Mouse (Mus musculus) hindlimb bud, embryonic 11.5 days (tissue): ENCODE results near the gene Clec3b.

Experiments
- DNase-seq: peaks from one replicate; pipeline ENCODE4 v3.0.0-alpha.2; 2012; ENCODE audit warnings: low read depth, low spot score; ENCODE audit errors: extremely low spot score

Clec3b gene

DNA sequence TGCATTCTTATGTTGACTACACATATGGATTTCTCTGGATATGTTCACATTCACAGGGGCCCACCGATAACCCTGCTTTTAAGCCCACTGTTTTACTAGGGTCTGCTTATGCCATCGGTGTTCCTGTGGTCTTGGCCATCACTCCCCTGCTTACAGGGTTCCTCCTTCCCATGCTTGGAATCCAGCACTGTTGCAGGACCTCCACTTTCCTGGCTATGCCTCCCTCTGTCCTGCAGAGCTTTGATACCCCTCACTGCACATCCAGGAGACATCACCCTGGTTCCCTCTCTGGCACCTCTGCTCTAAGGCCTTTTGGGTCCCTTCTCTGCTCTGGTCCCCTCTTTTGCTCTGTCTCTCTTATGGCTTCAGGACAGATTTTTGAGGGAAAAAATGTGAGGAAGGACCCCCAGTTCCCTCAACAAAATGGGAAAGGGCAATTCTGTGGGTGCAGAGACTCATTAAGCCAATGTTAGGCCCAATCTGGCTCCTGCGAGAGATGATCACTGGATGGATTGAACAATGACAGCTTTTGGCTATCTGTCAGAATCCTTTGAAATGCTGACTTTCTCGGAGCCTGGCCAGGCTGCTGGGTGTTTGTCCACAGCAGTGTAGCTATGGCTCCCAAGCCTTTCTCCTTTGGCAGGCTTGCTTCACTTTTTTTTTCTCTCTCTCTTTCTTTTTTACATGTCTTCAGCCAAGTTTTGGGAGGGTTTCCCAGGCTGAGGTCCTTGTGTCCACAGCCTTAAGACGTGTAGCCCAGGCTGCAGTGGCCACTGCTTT, at the start of gene Clec3b:
TSS of gene Clec3b (plus strand) at position 706 of the 780 bp plus-strand sequence.
- DNase-seq: no peak

DNA sequence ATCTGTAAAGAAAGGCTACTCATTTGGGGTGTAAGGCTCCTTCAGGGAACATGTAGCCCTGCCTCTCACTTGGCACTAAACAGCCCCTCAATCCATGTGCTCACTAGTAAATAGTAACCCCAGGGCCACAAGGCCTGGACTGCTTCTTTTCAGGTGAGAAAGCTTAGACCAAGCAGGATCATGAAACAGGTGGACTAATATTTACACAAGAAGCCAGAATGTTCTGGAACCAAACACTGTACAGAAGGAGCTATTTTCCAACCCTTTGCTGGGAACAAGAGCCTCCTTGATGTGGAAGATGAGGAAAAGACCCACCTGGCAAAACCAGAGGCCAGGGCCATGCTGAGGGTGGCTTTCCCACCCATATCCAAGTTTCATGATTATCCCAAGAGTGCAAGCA, 47.3 kb upstream of the Clec3b start:
- no peak for DNase-seq

DNA sequence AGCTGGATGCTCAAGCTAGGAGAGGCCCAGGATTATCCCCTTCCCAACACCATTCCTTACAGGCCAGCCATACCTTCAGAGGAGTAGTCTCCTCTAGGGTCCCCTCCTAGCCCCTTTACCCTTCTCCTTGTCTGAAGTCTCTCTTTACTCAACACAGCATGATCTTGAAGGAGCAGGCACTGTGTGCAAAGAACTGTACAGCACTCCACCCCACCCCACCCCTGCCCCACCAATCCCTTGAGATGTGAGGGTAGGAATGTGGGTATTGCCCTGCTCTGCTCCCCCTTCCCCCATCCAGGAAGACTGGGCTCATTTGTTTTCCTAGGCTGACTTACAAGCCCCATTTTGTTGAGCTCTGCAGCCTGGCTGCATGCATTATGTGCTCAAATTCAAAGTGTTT, 46.4 kb upstream of the Clec3b start:
- DNase-seq: no peak

DNA sequence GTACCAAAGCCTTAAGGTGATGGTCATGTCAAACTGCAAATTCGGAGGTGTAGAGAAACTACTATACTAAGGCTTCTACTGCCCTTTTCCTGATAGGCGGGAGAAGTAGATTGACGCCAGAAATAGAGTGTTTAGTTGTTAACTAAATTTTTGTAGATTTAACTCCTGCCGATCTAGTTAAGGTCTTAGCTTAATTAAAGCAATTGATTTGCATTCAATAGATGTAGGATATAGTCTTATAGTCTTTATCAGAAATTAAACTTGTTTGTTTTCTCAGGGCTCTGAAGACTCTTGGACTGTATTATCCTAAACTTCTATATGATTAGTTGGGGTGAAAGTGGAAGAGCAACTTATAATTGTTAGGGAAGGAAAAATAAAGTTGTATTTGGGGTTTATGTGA, 43.6 kb upstream of the Clec3b start:
- DNase-seq: no peak

DNA sequence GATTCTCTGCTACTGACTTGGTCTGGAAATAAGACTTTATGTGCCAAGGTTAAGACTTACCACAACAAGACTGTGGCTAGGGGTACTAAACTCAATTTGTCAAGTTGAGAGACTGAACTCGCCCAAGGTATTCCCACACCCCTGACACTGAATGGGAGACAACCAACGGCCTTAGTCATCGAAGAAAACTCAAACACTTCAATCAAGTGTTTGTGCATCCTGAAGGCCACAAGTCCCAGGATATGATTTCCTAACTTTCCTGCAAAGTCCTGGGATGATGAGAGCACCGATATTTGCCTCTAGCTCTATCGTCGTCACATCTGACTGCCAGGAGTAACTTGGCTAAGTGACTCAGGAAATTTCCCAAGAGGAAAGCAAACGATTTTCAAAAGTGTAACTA, 41.6 kb upstream of the Clec3b start:
- no peak for DNase-seq

DNA sequence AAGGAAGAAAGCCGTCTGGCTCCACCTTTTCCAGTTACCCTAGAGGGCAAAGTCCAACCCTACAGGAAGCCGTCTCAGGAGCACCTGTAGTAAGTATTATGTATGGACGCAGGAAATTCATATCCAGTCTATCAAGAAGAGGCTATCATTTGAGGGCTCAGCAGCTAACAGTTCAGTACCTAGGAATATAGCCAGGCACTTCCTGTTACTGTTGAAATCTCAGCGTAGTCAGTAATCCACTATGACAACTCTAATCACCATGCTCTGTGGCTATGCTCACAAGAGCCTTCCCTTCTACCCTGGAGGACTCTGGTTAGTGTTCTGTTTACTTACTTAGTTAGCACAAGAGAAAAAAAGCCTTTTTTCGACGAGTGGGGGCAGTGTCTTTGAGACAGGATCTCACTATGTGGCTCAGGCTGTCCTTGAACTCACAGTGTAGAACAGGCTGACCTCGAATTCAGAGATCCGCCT, 39.0 kb upstream of the Clec3b start:
- DNase-seq: no peak

DNA sequence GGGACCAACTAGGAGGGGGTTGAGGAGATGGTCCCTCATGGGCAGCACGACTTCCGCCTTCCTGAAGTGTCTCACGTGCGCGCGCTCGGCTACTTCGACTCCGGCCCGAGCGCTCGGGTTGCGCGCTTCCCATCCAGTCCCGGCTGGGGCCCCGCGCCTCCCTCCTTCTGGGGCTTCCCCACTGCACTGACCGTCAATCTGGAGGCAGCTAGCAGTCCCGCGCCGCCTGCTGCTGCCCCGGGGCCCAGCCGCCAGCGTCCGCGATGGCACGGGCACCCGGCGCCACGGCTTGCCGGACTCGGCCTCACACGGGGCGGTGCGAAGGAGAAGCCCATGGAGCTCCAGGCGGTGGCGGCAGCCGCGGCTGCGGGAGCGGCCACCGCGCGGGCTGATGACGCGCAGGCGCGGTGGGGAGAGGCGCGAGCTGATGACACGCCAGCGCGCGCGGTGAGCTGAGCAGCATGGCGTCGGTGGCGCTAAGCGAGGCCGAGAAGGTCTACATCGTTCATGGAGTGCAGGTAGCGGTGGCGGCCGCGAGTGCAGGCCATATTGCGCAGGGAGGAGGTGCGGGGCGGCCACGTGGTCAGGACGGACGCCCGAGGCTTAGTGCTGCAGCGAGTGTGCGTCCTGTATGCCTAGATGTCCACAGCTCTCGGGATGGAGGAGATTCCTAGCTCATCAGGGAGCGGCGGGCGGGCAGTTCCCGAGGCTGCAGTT, 37.8 kb upstream of the Clec3b start, which contains the start of the genes Zdhhc3 and Exosc7:
TSS of gene Zdhhc3 (minus strand) at position 401 of the 717 bp plus-strand sequence.
TSS of gene Exosc7 (plus strand) at position 411 of the 717 bp plus-strand sequence.
- peak; percentile 62 for DNase-seq

DNA sequence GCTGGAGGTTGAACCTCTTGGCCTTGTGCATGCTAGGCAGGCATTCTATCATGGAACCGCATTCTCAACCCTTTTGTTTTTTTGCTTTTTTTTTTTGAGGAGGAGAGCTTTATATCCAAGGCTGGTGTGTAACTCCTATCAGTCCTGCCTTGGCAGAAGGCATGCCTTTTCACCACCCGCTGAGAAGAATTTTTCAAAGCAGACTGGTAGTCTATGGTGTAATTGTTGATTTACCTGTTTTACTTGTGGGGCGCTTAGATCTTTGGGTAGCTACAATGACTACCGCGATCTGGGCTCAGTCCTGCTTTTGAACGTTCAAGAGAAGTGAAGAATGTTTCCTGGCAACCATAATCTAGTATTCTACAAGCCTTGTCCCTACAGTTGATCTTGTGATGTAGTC, 36.8 kb upstream of the Clec3b start:
- DNase-seq: no peak

DNA sequence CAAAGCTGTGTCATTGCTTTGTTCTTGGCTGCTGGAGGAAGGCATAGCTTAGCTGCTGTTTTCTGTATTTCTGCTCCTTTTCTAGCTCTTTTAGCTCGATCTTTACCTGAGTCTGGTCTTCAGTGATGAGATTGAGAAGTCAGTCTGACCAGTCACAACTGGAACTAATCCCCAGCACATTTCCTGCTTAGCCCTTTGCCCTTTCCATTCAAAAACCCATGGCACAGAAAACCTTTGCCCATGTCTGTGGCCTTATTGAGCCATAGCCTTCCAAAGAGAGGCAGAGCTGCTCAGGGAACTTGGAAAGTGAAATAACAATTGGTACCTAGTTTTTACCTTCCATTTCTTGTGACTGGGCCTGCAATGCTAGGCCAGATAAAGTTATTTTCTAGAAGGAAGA, 35.2 kb upstream of the Clec3b start:
- no peak for DNase-seq

DNA sequence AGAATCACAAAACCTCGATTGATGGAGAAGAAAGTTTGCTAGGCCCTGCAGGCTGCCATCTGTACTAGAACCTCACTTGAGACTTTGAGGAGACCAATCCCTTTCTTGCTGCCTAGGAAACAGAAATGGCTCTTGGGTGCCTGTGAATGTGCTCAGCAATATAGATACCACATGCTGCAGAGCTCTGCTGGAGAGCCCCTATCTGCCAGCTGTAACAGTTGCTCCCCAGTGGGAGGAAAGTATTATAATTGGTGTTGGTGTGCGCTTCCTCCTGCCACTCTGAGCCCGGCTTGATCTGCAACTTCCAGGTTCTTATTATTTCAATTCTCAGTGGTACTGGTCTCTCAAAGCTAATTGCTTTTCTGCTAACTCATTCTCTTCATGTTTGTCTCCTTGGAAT, 27.7 kb upstream of the Clec3b start:
- no peak for DNase-seq

DNA sequence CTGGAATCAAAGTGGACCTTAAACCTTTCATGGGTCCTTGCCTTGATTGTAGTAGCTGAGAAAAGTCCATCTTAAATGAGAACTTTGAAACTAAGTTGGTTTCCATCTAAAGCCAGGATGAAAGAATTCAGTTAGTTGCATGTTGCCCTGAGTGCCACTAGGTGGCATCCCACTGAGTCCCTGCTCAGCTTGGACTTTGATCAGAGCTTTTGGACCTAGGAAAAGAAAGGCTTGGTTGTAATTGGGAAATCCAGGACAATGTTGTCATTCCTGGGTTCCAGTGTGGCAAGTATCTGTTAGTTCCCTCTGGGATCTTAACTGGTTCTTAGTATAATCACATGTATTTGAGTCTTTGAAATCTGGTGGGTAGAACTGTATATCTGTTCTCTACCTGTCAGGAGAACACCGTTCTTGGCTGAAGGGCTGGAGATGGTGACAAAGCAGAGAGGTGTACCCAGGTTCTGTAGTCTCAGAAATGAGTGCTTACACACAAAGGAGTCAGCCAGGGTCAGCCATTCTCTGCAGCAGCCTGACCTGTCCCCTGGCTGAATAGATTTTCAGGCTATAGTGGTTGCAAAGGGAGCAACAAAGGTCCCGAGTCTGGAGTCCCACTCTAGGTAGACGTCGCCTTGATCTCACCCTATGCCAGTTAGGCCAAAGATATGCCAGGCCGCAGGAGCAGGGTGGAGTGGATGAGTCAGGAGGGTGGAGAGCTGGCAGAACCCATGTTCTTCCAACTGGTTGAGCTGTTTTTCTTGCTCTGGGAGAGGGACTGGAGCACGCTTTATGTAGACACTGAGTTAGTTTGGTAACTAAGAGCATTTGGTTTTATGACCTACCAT, 27.0 kb upstream of the Clec3b start:
- no peak for DNase-seq

DNA sequence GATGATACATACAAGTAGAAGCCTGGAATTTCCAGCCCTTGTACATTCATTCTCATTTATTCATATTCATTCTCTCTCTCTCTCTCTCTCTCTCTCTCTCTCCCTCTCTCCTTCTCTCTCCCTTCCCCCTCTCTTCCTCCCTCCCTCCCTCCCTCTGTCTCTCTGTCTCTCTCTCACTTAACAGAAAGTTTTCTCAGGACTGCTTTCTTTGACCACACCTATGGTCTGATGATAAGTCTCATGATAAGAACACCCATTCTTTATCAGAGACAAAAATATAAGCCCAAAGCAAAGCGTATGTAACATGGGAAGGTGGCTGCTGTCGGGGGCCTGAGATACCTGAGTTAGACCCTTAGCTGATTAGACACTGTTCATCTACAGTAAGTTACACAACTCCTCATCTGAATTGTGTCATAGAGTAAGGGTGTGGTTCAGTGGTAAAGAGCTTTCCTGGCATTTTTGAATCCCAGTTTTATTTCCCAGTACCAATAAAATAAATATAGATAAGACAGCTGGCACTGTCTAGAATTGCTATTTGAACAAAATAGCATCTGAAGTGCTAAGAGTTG, 26.2 kb upstream of the Clec3b start:
- no peak for DNase-seq

DNA sequence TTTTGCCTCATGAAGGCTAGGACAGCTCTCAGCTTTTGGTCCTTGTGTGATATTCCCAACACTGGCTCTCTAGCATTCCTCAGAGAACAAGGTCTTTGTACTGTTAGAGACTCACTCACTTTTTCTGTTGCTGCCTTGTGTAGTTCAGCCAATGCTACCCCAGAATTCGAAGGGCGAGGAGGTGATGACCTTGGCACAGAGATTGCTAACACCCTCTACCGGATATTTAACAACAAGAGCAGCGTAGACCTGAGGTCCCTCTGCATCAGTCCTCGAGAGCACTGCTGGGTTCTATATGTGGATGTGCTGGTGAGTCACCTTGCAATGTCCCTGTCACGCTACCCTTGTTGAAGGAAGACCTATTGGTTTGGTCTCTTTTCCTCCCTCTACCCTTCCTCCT, 23.1 kb upstream of the Clec3b start:
- DNase-seq: no peak

DNA sequence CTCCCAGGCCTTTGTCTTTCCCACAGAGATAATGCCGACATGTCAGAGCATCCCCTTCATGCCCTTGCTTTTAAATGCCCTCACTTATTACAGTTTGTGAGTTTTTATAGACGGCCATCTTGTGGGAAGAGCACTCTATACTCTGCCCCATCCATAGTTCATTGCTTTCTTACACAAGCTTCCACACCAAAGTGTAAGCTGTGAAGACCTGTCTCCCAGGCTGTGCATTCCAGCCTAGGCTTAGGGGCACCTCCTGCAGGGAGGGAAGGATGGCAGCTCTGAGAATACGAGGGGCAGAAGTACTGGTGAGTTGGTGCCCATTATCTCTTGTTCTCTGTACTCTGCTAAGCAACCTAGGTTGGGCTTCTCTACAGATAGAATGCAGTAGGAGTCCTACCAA, 17.8 kb upstream of the Clec3b start:
- DNase-seq: no peak

DNA sequence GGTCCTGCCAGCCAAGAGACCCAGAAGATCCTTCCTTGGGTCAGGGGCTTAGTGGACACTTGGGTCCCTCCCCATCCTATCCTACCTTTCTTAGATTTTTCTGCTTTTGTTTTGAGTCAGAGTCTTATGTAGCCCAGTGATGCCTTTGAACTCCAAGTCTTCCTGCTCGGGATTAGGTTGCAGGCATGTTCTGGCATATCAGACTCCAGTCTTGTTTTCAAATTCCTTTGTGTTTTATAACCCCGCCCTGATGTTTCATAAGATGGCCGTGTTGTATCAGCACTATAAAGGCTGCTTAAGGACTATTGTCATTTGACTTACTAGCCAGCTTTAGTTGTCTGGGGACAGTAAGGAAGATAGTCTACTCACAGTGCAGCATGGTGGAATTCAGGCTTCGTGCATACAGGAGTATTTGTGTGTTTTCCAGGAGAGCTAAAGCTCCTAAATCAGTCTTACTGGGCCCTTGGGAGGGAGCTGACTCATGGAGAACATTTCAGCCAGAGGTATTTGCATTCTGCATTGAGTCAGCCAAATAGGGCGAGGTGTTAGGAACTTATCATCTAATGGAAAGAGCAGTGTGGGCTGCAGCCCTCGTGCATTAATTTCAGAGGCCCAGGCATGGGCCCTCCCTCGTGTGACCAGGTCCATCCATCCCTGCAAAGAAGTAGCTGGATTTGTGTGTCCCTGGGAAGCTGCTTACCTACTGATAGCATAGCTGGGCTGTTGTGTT, 13.6 kb upstream of the Clec3b start:
- no peak for DNase-seq

DNA sequence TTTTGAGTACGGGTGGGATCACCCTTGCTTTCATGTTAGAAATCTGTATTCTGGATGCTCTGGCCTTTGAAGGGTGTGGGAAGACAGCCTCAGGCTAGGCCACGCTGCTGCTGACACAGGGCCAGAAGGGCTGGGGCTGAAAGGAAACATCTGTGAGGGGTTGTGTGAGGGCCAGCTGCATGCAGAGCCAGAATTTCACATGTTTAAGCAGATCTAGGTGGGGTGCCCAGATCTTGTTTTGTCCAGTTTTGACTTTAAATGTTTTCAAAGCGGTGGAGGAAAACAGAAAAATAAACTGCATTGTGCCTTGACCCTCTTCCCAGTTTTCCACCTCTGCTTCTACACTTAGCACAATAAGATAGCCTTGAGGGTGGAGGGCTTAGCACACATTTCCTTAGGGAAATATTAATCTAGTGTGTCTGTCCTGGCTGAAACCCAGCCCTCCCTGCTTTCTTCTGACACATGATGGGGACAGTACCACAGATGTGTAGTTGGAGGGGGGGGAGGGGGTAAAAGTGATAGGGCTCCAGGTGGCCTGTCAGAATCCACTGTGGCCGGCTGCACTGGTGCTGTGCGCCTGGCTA, 11.8 kb upstream of the Clec3b start:
- no peak for DNase-seq

DNA sequence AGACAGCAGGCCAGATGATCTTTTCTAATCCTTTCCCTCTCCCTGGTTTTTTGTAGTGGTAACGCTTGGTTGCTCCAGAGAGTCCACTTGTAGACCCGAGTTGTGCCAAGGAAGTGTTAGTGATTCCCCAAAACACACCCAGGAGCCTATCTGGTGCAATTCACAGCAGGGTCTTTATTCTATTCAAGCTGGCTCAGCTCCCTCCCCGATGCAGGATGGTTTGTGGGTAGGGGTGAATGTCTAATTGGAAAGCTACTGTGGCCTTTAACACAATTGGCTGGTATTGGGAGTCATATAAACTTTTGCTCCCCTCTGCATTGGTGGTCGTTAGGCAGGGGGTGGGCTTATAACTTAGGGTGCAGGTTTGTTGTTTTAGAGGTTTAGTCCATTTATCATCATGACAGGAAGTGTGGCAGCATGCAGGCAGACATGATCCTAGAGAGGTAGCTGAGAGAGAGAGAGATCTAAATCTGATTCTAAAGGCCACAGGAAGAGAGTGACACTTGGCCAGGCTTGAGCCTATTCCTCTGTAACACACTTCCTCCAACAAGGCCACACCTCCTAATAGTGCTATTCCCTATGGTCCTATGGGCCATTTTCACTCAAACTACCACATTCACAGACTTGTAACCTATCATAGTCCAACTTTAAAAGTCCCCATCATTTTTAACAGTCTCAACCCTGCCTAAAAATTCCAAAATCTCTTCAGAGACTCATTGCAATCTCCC, 10.7 kb upstream of the Clec3b start:
- DNase-seq: no peak

DNA sequence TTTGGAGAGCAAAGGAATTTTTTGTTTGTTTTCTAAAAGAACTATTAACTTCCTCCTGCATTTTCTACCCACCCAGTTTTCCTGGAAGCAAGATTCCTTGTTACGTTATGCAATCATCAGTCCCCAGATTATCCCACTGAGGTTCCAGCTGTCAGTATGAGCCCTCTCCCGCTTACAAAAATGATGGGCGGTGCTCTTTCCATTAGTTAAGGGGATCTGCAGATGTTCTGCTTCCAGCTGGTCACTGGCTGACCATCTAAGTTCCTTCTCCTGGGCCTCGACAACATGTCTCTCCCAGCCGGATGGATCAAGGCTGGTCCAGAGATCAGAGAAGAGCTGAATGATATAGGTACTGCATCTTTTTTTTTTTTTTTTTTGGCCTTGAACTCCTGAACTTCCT, 2.3 kb upstream of the Clec3b start:
- no peak for DNase-seq

DNA sequence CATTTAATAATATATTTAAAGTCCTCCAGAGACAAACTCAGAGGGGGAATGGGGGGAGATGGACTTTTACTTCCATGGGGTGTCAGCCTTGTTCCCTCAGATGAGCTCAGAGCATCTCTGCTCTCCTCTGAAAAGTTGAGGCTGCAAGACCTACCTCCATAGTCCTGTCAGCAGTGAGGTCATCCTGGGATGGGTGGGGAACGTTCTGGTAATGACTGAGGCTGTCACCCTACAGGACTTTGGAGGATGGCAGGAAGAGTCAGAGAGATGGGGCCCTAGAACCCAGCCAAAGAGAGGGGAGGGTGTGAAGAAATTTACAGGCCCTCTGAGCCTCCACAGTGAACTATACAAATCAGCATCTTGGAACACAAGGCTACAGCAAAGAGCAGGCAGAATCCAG, 815 bp downstream of the Clec3b start:
- no peak for DNase-seq
